Mouse (Mus musculus) heart, embryonic 13.5 days (tissue): ENCODE measurements around the gene Tmem251. TPM values are rescaled to one million over a fixed set of nuclear protein-coding genes. Genes with fewer than 3 reads are reported as not detected.
A peak's percentile ranks its signal among the peaks of the same experiment; 100 is the strongest.

Experiments
- ATAC-seq: fragments of 200-750 bp; cut with Nextera tagmentation; 2 replicates; pipeline ENCODE4 v1.8.0; 2017; ENCODE audit warnings: moderate TSS enrichment; ENCODE audit not compliant: insufficient number of reproducible peaks, low FRiP score, low TSS enrichment; ENCODE audit errors: extremely low read depth
- H3K27ac ChIP-seq: fragments of 300-500 bp; sonication (generic); replicated peaks from 2 replicates; pipeline ENCODE4 v1.5.1; 2015; ENCODE audit warnings: moderate library complexity, mild to moderate bottlenecking, inconsistent platforms
- H3K27me3 ChIP-seq: fragments of 300-500 bp; sonication (generic); replicated peaks from 2 replicates; pipeline ENCODE4 v1.6.1; 2015; ENCODE audit warnings: mild to moderate bottlenecking, inconsistent platforms
- H3K36me3 ChIP-seq: fragments of 300-500 bp; sonication (generic); 2 replicates; pipeline ENCODE4 v1.6.1; 2015; ENCODE audit warnings: mild to moderate bottlenecking, inconsistent platforms
- H3K4me1 ChIP-seq: fragments of 300-500 bp; sonication (generic); 2 replicates; pipeline ENCODE4 v1.6.1; 2015; ENCODE audit warnings: inconsistent platforms
- H3K4me2 ChIP-seq: fragments of 300-500 bp; sonication (generic); 2 replicates; pipeline ENCODE4 v1.6.1; 2015; ENCODE audit warnings: inconsistent platforms, mild to moderate bottlenecking, moderate library complexity
- H3K4me3 ChIP-seq: fragments of 300-500 bp; sonication (generic); 2 replicates; pipeline ENCODE4 v1.5.1; 2015; ENCODE audit warnings: moderate library complexity, mild to moderate bottlenecking, inconsistent platforms
- H3K9ac ChIP-seq: fragments of 300-500 bp; sonication (generic); 2 replicates; pipeline ENCODE4 v1.6.1; 2015; ENCODE audit warnings: inconsistent platforms, mild to moderate bottlenecking, moderate library complexity
- H3K9me3 ChIP-seq: fragments of 300-500 bp; sonication (generic); 2 replicates; pipeline ENCODE4 v1.6.1; 2016; ENCODE audit warnings: inconsistent platforms
- WGBS: fragments of 180-500 bp; shearing (Covaris S2); methylation state at CpG from one replicate; pipeline ENCODE4 v1.1.7; 2015; ENCODE audit warnings: mixed read lengths; 5-methylcytosine and 5-hydroxymethylcytosine counted together
- polyA plus RNA-seq: library from polyadenylated mRNA; unstranded; fragments of >200 nt; fragmentation: Nextera tagmentation; extraction: Ambion mirVana; gene quantifications from 2 replicates; pipeline ENCODE4 v1.2.1, GENCODE M21; 2015

The Tmem251 gene
- polyA plus RNA-seq, result 6.8 and 7.5 TPM in 2 replicates

DNA sequence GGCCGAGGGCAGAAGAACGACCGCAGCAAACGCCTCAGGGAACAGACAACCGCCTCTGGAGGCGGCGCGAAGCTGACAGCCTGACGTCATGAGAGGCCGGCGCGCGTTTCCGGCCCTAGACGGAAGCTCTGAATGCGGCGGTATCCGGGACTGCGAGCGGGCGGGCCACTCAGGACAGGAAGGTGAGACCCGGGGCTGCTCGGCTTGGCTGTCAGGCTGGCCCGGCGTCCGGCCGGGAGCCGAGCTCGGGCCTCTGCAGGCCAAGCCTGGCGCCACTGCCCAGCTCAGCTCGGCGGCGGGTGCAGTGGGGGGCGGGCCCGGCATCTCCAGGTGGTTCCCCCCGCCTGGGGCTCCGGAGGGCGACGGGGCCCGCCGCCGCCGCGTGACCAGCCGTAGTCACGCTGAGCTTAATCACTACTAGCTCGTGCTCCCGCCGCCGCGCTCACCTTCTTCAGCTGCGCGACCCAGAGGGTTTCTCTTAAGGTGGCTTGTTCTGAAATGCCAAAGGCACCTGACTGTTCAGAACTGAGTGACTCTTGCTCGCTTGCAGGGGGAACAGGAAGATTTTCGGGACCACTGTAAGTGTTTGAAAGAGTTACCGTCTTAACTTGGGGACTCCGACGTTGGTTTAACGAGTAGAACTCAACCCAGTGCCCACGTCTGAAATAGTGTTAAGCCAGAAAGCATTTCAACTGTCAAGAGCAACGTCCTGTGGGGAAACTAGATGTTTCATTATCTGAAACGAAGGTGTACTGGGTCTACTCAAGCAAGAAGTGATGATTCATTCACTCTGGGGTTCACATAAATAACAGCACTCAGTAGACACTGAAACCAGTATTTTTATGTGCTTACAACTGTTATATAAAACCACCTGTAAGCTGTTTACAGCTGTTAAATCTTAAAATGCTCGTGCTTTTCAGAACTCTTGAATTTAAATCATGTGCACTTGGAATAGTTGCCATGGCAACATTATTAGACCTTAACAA, at the start of gene Tmem251, which contains the start of gene Moap1:
TSS of gene Tmem251 (plus strand) at position 174 of the 986 bp plus-strand sequence.
TSS of gene Moap1 (minus strand) at position 73 of the 986 bp plus-strand sequence.
- peaks cover 30% of the 10 kb centered on the region for H3K4me1 ChIP-seq
- H3K27ac ChIP-seq, result peak within 1 kb of the TSS; percentile 93
- peak within 1 kb of the TSS; percentile 92 for H3K4me2 ChIP-seq
- H3K9ac ChIP-seq, result peak within 1 kb of the TSS; percentile 88
- H3K27me3 ChIP-seq, result no peaks in the 10 kb centered on the region
- H3K4me3 ChIP-seq, result peak within 1 kb of the TSS; percentile 71
- H3K9me3 ChIP-seq, result no peaks in the 10 kb centered on the region
- peak; percentile 95 for ATAC-seq
- under 1% methylated on average over 62 of the region's 63 CpGs for WGBS
- H3K36me3 ChIP-seq, result peaks cover 24% of the 10 kb centered on the region

DNA sequence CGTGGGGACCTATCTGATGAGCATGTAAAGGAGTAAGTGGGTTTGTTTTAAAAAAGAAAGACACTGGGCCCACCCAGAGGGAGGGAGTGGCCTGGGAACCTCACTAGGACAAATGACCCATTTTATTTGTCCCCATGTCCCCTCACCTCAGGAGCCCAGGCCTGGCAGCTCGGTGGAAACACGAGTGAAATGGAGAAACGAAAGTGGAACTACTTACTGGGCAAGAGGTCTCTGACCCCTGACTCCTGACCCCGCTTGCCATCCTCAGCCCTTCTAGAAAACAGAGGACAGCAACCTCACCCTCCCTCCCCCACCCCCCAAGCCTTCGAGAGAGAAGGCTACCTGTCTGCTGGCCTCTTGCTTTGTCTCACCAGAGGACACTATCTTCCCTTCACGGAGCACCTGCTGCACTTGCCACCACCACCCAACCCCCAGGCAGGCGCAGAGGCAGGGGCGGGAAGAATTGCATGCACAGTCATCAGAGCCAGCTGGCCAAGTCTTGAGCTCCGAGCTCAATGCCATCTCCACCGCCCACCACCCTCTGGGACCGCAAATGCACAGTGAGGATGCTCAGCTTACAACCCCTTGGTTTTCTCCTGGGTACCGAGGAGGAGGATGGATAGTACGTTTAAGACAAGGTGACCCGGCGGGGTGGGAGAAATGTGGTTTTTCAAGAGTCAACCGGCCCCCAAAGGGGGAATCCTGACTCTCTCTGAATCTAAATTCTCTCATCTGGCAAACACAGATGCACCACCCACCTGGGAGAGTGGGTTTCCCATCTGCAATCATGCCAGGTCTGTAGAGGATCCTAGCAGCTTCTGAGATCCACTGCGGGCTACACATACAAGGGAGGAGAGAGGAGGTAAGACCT, 48.0 kb upstream of the Tmem251 start:
- no peak for ATAC-seq
- Histone ChIP-seq H3K9me3 (no peaks in the 10 kb centered on the region), H3K4me1 (peaks cover 34% of the 10 kb centered on the region), H3K27me3 (no peaks in the 10 kb centered on the region), H3K4me2 (no peak overlapping the region), H3K9ac (0 out of 2 replicates have a peak overlapping the region, but pooled peaks have one; percentile 24), H3K36me3 (no peaks in the 10 kb centered on the region), H3K4me3 (no peak overlapping the region), H3K27ac (no peak overlapping the region)
- WGBS, result 70% methylated on average over 18 of the region's 18 CpGs

DNA sequence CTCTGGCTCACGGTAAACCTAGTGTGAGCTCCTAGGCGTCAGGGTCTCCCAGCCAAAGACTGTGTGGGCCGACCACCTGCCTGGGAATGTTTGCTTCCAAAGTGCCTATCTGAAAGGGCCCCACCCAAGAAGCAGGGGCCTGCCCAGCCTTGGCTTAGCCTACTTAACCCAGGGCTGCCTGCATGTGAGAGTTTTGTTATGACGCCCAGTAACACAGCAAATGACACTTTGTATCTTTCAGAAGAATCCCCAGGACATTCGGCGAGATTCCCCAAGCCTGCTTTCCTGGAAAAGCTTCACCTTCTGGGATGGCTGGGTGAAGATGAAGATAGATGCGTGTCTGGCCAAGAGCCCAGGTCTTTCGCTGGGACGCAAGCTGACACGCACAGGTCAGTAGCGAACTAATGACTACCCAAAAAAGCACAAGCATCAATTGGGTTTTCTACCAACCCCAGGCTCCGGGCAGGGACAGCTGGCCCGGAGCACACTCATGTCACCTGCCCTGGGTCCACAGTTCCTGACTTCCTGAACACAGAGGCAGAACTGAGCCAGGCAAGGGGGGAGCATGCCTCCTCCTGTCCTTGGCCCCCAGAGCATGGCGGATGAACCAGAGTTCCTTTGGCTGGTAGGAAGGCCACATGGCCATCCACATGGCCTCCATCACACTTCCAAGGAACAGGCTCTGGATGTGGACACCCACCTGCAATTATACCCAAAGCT, 46.8 kb upstream of the Tmem251 start:
- Histone ChIP-seq H3K9ac (0 out of 2 replicates have a peak overlapping the region, but pooled peaks have one; percentile 10), H3K4me2 (no peak overlapping the region), H3K27ac (no peak overlapping the region), H3K4me3 (no peak overlapping the region), H3K36me3 (no peaks in the 10 kb centered on the region), H3K4me1 (peaks cover 34% of the 10 kb centered on the region), H3K9me3 (no peaks in the 10 kb centered on the region), H3K27me3 (no peaks in the 10 kb centered on the region)
- no peak for ATAC-seq
- 79% methylated on average over 14 of the region's 14 CpGs for WGBS

DNA sequence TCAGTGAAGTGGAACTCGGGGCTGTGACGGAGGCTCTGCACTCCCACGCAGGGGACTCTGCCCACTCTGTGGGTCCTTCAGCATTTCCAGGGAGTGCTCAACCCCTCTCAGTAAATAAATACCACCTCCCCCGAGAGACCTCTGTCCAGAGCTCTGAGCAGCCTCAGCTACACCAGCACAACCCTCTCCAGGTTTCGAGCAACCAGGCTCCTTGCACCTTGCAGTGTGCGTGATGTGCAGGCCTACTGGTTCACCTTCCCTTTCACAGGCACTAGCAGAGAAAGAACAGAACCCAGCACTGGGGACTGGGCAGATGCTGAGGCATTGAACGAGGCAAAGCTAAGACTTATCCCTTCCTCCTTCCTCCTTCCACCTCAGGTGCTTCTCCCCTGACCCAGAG, 46.2 kb upstream of the Tmem251 start:
- H3K4me1 ChIP-seq, result peaks cover 36% of the 10 kb centered on the region
- H3K9me3 ChIP-seq, result no peaks in the 10 kb centered on the region
- H3K27me3 ChIP-seq, result no peaks in the 10 kb centered on the region
- H3K4me3 ChIP-seq, result no peak overlapping the region
- H3K36me3 ChIP-seq, result no peaks in the 10 kb centered on the region
- no peak for ATAC-seq
- H3K27ac ChIP-seq, result no peak overlapping the region
- no peak overlapping the region for H3K4me2 ChIP-seq
- WGBS, result 75% methylated on average over 7 of the region's 7 CpGs
- no peak overlapping the region for H3K9ac ChIP-seq

DNA sequence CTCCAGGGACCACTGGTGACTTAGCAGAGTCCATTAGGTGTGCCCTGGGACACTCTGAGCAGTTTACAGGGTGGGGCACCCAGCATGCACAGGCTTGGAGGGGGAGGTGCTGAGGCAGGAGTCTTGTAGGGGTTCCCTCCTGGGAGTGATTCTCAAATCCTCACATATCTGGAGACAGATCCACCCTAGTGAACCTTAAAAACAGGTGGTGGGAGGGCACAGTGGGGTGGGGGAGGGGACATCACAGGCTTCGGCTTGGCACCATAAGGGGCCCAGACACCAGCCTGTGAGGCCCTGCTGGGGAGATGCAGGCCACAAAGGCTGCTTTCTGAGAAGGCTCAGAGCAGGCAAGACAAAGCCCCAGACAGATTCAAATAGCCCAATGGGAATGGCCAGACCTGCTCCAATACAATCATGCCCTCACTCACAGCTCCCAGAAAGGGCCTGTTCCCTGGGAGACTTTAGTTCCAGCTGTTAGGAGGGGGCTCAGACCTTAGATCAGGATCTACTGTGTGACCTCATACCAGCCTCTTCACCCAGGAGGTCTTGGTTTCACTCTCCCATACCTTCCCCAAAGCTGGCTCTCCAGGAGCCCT, 45.4 kb upstream of the Tmem251 start:
- Histone ChIP-seq H3K4me1 (peaks cover 44% of the 10 kb centered on the region), H3K36me3 (no peaks in the 10 kb centered on the region), H3K9me3 (no peaks in the 10 kb centered on the region), H3K27ac (no peak overlapping the region), H3K4me2 (no peak overlapping the region), H3K9ac (peak overlapping the region; percentile 21; the same call in 1 of the 2 replicates), H3K4me3 (no peak overlapping the region), H3K27me3 (no peaks in the 10 kb centered on the region; the same call in 1 of the 2 replicates)
- 50% methylated on average over 1 of the region's 1 CpGs for WGBS
- ATAC-seq, result no peak

DNA sequence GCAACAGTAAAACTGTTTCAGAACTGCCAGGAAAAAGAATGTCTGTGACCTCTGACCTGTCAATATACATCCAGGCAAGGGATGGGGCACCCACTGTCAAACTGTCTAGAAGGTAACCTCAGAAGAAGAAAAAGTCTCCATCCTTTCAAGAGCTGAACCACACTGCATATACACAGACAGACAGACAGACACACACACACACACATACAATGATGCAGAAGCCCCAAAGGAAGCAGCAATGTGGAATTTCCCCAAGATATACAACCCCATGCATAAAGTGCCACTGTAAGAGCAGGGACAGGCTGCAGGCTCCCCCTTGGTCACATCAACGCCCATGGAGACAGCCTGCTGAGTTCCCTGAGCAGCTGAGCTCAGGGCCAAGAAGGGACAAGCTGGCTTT, 44.4 kb upstream of the Tmem251 start:
- Histone ChIP-seq H3K4me3 (no peak overlapping the region), H3K27me3 (peaks cover 5% of the 10 kb centered on the region; the same call in 1 of the 2 replicates), H3K4me1 (peaks cover 53% of the 10 kb centered on the region), H3K4me2 (no peak overlapping the region), H3K9me3 (no peaks in the 10 kb centered on the region), H3K9ac (0 out of 2 replicates have a peak overlapping the region, but pooled peaks have one; percentile 5), H3K27ac (no peak overlapping the region), H3K36me3 (no peaks in the 10 kb centered on the region)
- no peak for ATAC-seq
- WGBS, result 33% methylated on average over 1 of the region's 1 CpGs

DNA sequence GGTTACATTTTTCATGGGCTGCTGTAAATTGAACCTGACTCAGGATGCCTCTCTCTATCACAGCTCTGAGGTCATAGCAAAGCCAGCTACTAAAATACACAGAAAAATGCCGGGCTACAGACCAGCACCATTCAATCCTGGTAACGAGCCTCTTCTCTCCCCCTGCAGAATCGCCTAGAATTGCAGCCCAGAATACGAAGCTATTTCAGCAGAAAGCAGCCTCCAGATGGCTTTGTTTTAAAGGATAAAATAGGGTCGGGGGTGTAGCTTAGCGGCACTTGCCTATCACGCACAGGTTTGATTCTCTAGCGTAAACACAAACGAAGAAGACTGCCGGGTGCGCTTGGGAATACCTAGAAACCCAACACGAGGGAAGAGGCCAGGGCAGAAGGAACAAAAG, 43.1 kb upstream of the Tmem251 start:
- 66% methylated on average over 12 of the region's 12 CpGs for WGBS
- H3K9ac ChIP-seq, result no peak overlapping the region
- H3K4me1 ChIP-seq, result peaks cover 57% of the 10 kb centered on the region
- H3K4me3 ChIP-seq, result no peak overlapping the region
- ATAC-seq, result no peak
- no peak overlapping the region for H3K27ac ChIP-seq
- no peaks in the 10 kb centered on the region for H3K36me3 ChIP-seq
- H3K9me3 ChIP-seq, result no peaks in the 10 kb centered on the region
- no peak overlapping the region for H3K4me2 ChIP-seq
- H3K27me3 ChIP-seq, result peaks cover 5% of the 10 kb centered on the region; the same call in 1 of the 2 replicates

DNA sequence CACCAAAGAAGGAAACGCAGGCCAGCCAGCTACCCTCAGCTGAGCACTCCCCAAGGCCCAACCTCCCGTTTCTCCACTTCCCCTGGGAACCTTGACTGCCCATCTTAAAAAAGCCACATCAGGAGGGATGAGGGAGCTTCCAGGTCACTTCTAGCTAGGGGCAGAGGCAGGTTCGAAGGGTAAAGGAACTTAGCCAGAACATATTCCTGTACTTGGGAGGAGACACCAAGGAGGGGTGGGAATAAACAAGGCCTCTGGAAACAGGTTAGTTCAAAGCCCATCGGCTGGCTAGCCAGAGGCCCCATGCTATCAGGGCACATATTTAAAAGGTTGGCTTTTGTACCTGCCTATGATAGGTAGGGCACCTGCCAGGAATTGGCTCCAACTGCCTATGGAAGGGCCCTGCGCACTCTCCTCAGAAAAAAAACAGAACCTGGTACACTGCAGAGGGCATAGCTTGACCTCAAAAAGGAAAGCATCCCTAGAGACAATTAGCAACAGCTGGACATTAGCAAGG, 41.8 kb upstream of the Tmem251 start:
- H3K4me1 ChIP-seq, result peaks cover 53% of the 10 kb centered on the region
- WGBS, result 84% methylated on average over 5 of the region's 5 CpGs
- no peaks in the 10 kb centered on the region for H3K9me3 ChIP-seq
- peaks cover 10% of the 10 kb centered on the region; the same call in 1 of the 2 replicates for H3K27me3 ChIP-seq
- no peak for ATAC-seq
- H3K4me3 ChIP-seq, result no peak overlapping the region
- no peak overlapping the region for H3K4me2 ChIP-seq
- no peak overlapping the region for H3K9ac ChIP-seq
- H3K27ac ChIP-seq, result no peak overlapping the region
- no peaks in the 10 kb centered on the region for H3K36me3 ChIP-seq

DNA sequence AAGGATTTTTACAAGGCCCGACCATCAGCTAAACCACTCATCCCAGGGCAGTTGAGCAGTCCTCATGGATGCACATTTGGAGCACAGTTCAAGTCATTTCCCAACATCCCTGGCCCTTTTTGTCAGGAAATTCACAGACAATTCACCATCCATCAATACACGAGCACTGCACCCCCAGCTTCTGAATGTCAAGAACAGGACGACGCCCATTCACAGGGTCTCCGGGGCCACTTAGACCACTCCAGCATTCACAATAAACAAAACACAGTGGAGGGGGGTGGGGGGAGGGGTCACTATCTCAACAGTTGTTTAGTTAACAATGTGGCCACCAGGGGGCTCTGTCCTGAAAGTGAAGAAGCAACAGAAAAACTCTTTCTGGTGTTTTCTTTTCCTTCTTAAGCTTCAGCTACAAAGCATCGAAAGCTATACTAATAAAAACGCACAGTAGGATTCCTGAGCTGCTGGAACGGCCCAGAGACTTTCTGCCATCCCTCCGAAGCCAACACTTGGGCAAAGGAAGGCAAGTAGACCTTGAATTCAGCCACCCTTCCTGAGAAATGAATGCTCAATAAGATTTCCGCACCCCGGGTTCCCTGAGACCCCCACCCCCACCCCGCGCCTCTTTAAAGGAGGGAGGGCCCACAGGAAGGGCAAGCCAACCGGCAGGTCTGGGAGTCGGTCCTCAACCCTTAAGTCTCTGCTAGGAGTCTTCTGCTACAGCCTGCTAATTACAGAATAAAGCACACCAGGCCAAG, 41.0 kb upstream of the Tmem251 start:
- Histone ChIP-seq H3K27me3 (peaks cover 17% of the 10 kb centered on the region; the same call in 1 of the 2 replicates), H3K4me1 (peaks cover 51% of the 10 kb centered on the region), H3K27ac (no peak overlapping the region; the same call in 1 of the 2 replicates), H3K9me3 (no peaks in the 10 kb centered on the region), H3K9ac (peak overlapping the region; percentile 92), H3K4me2 (peak overlapping the region; percentile 96), H3K4me3 (peak overlapping the region; percentile 87), H3K36me3 (no peaks in the 10 kb centered on the region)
- WGBS, result 7% methylated on average over 15 of the region's 15 CpGs
- no peak for ATAC-seq

DNA sequence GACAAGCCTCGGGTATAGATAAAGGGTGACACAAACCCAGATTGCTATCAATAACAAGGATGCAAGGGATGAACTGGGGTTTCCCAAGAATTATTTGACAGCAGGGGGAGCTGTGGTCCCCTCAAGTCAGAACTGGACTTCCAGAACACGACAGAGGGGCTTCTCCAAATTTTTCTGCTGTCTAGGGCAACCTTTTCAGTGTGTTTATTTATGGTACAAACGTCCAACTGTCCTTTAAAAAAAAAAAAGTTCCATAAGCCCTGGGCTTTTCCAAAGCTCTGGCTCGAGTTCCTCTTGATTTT, 40.5 kb upstream of the Tmem251 start:
- no peak overlapping the region for H3K27ac ChIP-seq
- WGBS, result 11% methylated on average over 4 of the region's 4 CpGs

More for the DNA sequence above, 40.5 kb upstream of the Tmem251 start:
- peaks cover 22% of the 10 kb centered on the region; the same call in 1 of the 2 replicates for H3K27me3 ChIP-seq
- peak overlapping the region; percentile 96 for H3K4me2 ChIP-seq
- no peaks in the 10 kb centered on the region for H3K9me3 ChIP-seq
- peaks cover 53% of the 10 kb centered on the region for H3K4me1 ChIP-seq
- H3K36me3 ChIP-seq, result no peaks in the 10 kb centered on the region
- ATAC-seq, result no peak
- H3K9ac ChIP-seq, result peak overlapping the region; percentile 92
- peak overlapping the region; percentile 87 for H3K4me3 ChIP-seq
